Mouse (Mus musculus): ENCODE data around the gene Glg1. TPM values are rescaled to one million over a fixed set of nuclear protein-coding genes. Genes with fewer than 3 reads are reported as not detected.

Gene Glg1
- polyA plus RNA-seq, 1 experiment from 2014 or later = 89.4 TPM

DNA sequence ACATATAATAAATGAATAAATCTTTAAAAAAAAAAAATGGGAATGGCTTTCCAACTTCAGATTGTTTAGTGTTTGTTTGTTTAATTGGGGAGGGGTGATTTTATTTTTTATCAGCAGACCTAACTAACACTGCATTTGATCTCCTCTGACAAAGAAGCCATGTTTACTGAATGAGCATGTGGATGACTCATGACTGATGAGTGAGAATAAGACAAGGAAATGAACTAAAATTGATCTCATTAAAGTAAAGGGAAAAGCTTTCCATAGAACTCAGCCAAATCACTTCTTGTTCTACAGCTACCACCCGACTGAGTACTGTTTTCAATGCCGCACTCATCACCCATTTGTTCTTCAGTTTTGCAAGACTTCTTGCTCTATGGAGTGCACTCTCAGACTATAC lies 25.3 kb downstream of the Glg1 start:
- Histone ChIP-seq H3K9me3 (ENCODE audit: control insufficient read depth, low read depth, low read length) (no peaks in the 10 kb centered on the region), H3K36me3 (ENCODE audit: control insufficient read depth, insufficient read depth, low read length) (no peaks in the 10 kb centered on the region), H3K27me3 (ENCODE audit: control insufficient read depth, insufficient read depth, low read length) (no peaks in the 10 kb centered on the region), H3K27ac (ENCODE audit: low read length) (no peak overlapping the region), H3K9ac (replicated peaks; ENCODE audit: low read depth, low read length) (no peak overlapping the region), H3K4me3 (ENCODE audit: low read depth, low read length) (no peak overlapping the region), H3K4me1 (ENCODE audit: control insufficient read depth, insufficient read depth, low read length) (no peaks in the 10 kb centered on the region), H3K4me2 (replicated peaks; ENCODE audit: low read depth, low read length) (no peak overlapping the region)
- 91% methylated on average over 2 of the region's 2 CpGs for WGBS
- no peak for ATAC-seq (ENCODE audit: insufficient number of reproducible peaks, insufficient read depth, low FRiP score, low read depth)

DNA sequence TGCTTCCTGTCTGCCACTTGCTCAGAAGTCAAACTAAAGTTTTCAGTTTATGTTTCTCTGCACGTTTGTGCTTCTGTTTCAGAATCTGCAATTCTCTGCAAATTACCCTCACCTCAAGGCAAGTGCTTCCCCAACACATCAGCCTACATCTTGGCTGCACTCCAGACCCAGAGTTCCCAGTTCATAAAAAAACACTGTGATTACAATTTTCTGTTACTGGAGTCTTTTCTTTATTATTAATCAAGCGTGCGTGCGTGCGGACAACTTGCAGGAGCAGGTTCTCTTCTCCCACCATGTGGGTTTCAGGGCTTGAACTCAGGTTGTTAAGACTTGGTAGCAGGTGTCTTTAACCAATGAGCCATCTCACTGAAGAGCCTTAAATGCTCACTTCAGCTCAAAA lies 34.9 kb downstream of the Glg1 start:
- Histone ChIP-seq H3K9me3 (ENCODE audit: control insufficient read depth, low read depth, low read length) (no peaks in the 10 kb centered on the region), H3K4me2 (replicated peaks; ENCODE audit: low read depth, low read length) (no peak overlapping the region), H3K27me3 (ENCODE audit: control insufficient read depth, insufficient read depth, low read length) (no peaks in the 10 kb centered on the region), H3K4me3 (ENCODE audit: low read depth, low read length) (no peak overlapping the region), H3K4me1 (ENCODE audit: control insufficient read depth, insufficient read depth, low read length) (no peaks in the 10 kb centered on the region), H3K9ac (replicated peaks; ENCODE audit: low read depth, low read length) (no peak overlapping the region), H3K27ac (ENCODE audit: low read length) (no peak overlapping the region), H3K36me3 (ENCODE audit: control insufficient read depth, insufficient read depth, low read length) (no peaks in the 10 kb centered on the region)
- 53% methylated on average over 5 of the region's 5 CpGs for WGBS
- no peak for ATAC-seq (ENCODE audit: insufficient number of reproducible peaks, insufficient read depth, low FRiP score, low read depth)

DNA sequence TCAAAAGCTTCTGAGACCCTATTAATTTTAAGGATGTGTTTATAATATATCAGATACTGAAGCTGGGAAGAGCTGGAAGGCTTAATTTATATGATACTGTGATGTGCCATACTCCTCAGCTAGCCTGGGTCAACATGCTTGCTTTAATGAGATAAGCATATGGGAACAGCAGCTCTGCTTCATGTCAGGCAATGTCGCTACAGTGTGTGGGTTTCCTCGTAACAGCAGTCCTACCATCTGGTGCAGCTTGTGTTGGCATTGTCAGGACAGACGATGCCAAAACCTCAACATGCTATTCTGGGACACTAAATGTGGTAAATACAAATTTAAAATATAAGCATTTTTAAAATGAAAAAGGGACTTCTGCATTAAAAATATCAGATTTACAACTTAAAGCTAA lies 40.9 kb downstream of the Glg1 start:
- Histone ChIP-seq H3K27ac (ENCODE audit: low read length) (no peak overlapping the region), H3K4me1 (ENCODE audit: control insufficient read depth, insufficient read depth, low read length) (no peaks in the 10 kb centered on the region), H3K4me3 (ENCODE audit: low read depth, low read length) (no peak overlapping the region), H3K9me3 (ENCODE audit: control insufficient read depth, low read depth, low read length) (no peaks in the 10 kb centered on the region), H3K4me2 (replicated peaks; ENCODE audit: low read depth, low read length) (no peak overlapping the region), H3K27me3 (ENCODE audit: control insufficient read depth, insufficient read depth, low read length) (no peaks in the 10 kb centered on the region), H3K36me3 (ENCODE audit: control insufficient read depth, insufficient read depth, low read length) (no peaks in the 10 kb centered on the region), H3K9ac (replicated peaks; ENCODE audit: low read depth, low read length) (no peak overlapping the region)
- ATAC-seq (ENCODE audit: insufficient number of reproducible peaks, insufficient read depth, low FRiP score, low read depth) = no peak
- WGBS = 60% methylated on average over 3 of the region's 3 CpGs

DNA sequence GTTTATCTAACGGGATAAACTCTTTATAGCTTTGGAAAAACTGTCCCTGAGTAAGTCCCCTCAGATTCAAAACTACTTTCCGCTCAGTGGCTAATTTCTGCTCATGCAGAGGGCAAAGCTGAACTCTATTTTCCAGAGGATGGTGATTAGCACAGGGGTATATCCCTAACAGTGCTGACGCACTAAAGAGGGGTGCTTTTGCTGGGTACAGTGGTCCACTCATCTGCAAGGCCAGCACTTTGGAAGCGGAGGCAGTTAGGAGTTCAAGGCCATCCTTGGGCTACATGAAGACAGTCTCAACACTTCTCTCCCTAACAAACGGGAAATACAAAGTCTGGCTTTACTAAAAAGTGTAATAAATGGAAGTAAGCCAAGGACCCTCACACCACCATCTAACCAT lies 45.6 kb downstream of the Glg1 start:
- ATAC-seq (ENCODE audit: insufficient number of reproducible peaks, insufficient read depth, low FRiP score, low read depth) = no peak
- no peak overlapping the region for H3K4me2 ChIP-seq (replicated peaks; ENCODE audit: low read depth, low read length)
- H3K9me3 ChIP-seq (ENCODE audit: control insufficient read depth, low read depth, low read length) = no peaks in the 10 kb centered on the region
- no peaks in the 10 kb centered on the region for H3K4me1 ChIP-seq (ENCODE audit: control insufficient read depth, insufficient read depth, low read length)
- H3K4me3 ChIP-seq (ENCODE audit: low read depth, low read length) = no peak overlapping the region
- no peaks in the 10 kb centered on the region for H3K27me3 ChIP-seq (ENCODE audit: control insufficient read depth, insufficient read depth, low read length)
- 85% methylated on average over 5 of the region's 5 CpGs for WGBS
- no peak overlapping the region for H3K9ac ChIP-seq (replicated peaks; ENCODE audit: low read depth, low read length)
- H3K36me3 ChIP-seq (ENCODE audit: control insufficient read depth, insufficient read depth, low read length) = no peaks in the 10 kb centered on the region
- no peak overlapping the region for H3K27ac ChIP-seq (ENCODE audit: low read length)

DNA sequence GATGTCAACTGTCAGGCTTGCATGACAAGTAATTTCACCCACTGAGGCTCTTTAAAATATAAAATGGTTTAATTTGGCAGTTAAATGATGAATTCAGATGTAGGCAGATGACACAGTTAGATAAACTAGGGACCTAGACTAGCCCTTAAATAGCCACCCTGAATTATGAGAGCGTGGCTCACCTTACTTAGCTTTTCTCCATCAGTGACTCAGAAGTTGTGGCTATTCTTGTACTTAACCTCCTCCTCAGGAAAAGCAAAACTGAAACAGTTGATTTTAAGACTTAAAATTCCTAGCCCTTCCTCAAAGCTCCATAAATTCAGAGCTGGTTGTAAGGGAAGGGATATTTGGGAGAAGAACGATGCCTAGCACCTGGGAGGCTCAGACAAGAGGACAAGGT lies 47.8 kb downstream of the Glg1 start:
- Histone ChIP-seq H3K4me1 (ENCODE audit: control insufficient read depth, insufficient read depth, low read length) (no peaks in the 10 kb centered on the region), H3K9ac (replicated peaks; ENCODE audit: low read depth, low read length) (no peak overlapping the region), H3K4me3 (ENCODE audit: low read depth, low read length) (no peak overlapping the region), H3K27ac (ENCODE audit: low read length) (no peak overlapping the region), H3K4me2 (replicated peaks; ENCODE audit: low read depth, low read length) (no peak overlapping the region), H3K9me3 (ENCODE audit: control insufficient read depth, low read depth, low read length) (no peaks in the 10 kb centered on the region), H3K27me3 (ENCODE audit: control insufficient read depth, insufficient read depth, low read length) (no peaks in the 10 kb centered on the region), H3K36me3 (ENCODE audit: control insufficient read depth, insufficient read depth, low read length) (no peaks in the 10 kb centered on the region)
- ATAC-seq (ENCODE audit: insufficient number of reproducible peaks, insufficient read depth, low FRiP score, low read depth) = no peak
- WGBS = 88% methylated on average over 2 of the region's 2 CpGs

DNA sequence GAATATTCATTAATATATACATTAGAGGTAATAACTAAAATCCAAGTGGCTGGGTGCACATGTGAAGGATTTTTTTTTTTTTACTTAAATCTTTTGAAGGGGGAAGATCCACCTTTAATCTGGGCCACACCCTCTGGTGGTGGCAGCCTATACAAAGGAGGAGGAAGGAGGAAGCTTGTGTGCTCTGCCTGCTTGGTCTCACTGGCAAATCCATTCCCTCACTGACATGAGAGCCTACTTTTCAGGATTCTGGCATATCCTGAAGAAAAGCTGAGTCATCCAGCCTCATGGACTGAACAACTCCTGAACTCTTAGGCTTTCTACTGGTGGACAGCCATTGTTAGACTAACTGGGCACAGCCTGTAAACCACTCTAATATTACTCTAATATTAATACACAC lies 49.1 kb downstream of the Glg1 start:
- no peak overlapping the region for H3K4me2 ChIP-seq (replicated peaks; ENCODE audit: low read depth, low read length)

DNA sequence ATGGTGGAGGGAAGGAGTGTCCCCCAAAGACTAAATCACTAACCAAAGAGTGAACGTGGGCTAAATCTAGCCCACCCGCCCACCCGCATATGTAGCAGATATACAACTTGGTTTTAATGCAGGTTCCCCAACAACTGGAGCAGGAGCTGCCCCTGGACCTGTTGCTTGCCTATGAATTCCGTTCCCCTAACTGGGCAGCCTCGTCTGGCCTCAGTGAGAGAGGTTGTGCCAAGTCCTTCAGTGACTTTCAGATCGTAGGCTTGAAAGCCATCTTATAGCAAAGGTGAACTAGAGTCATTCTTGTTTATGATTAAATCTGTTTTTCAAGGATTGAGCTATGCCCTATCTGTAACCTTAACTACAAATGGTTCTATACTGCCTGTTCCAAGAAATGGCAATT lies 52.7 kb downstream of the Glg1 start:
- no peaks in the 10 kb centered on the region for H3K27me3 ChIP-seq (ENCODE audit: control insufficient read depth, insufficient read depth, low read length)
- no peak overlapping the region for H3K27ac ChIP-seq (ENCODE audit: low read length)
- H3K4me2 ChIP-seq (replicated peaks; ENCODE audit: low read depth, low read length) = no peak overlapping the region
- no peaks in the 10 kb centered on the region for H3K4me1 ChIP-seq (ENCODE audit: control insufficient read depth, insufficient read depth, low read length)
- H3K4me3 ChIP-seq (ENCODE audit: low read depth, low read length) = no peak overlapping the region
- H3K36me3 ChIP-seq (ENCODE audit: control insufficient read depth, insufficient read depth, low read length) = no peaks in the 10 kb centered on the region
- no peak for ATAC-seq (ENCODE audit: insufficient number of reproducible peaks, insufficient read depth, low FRiP score, low read depth)
- 79% methylated on average over 6 of the region's 6 CpGs for WGBS
- H3K9me3 ChIP-seq (ENCODE audit: control insufficient read depth, low read depth, low read length) = no peaks in the 10 kb centered on the region
- no peak overlapping the region for H3K9ac ChIP-seq (replicated peaks; ENCODE audit: low read depth, low read length)

More for the DNA sequence above, 49.1 kb downstream of the Glg1 start:
- Histone ChIP-seq H3K9me3 (ENCODE audit: control insufficient read depth, low read depth, low read length) (no peaks in the 10 kb centered on the region), H3K9ac (replicated peaks; ENCODE audit: low read depth, low read length) (no peak overlapping the region), H3K4me1 (ENCODE audit: control insufficient read depth, insufficient read depth, low read length) (no peaks in the 10 kb centered on the region), H3K27ac (ENCODE audit: low read length) (no peak overlapping the region), H3K4me3 (ENCODE audit: low read depth, low read length) (no peak overlapping the region), H3K27me3 (ENCODE audit: control insufficient read depth, insufficient read depth, low read length) (no peaks in the 10 kb centered on the region), H3K36me3 (ENCODE audit: control insufficient read depth, insufficient read depth, low read length) (no peaks in the 10 kb centered on the region)
- no peak for ATAC-seq (ENCODE audit: insufficient number of reproducible peaks, insufficient read depth, low FRiP score, low read depth)

DNA sequence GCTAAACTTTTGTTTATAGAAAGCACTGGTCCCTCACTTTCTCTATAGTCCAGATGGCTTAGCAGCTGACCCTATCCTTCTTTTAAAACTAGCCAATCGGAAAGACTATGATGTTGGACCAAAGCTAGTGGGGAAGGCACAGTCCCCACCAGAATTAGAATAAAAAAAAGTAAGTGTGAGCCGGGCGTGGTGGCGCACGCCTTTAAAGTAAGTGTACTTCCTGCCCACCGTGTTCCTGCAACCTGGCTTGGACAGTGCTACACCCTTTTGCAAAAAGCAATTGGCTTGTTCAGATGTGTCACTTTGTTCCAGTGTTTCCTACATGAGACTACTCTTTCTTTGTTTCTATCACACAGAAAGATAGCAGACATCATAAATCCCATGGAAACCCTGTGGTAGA lies 54.0 kb downstream of the Glg1 start:
- H3K27ac ChIP-seq (ENCODE audit: low read length) = no peak overlapping the region

DNA sequence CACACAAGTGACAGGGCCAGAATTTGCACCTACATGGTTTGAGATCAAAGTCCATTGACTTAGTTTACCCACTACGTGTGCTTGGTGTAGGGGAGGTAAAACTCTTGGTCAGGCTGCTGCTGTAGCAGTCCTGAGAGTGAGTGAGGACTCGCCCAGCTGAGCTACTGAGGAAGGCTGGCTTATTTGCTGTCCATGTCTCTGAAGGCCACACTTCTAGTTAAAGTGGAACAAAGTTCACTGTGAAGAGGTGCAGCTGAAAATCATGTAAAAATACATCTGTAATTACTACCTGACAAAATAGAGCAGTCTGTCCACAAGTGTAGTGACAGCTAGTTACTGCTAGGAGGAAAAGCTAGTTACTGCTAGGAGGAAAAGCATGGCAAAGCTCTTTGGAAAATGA lies 55.7 kb downstream of the Glg1 start:
- Histone ChIP-seq H3K4me3 (ENCODE audit: low read depth, low read length) (no peak overlapping the region), H3K27ac (ENCODE audit: low read length) (no peak overlapping the region), H3K36me3 (ENCODE audit: control insufficient read depth, insufficient read depth, low read length) (no peaks in the 10 kb centered on the region), H3K9ac (replicated peaks; ENCODE audit: low read depth, low read length) (no peak overlapping the region), H3K4me1 (ENCODE audit: control insufficient read depth, insufficient read depth, low read length) (no peaks in the 10 kb centered on the region), H3K9me3 (ENCODE audit: control insufficient read depth, low read depth, low read length) (no peaks in the 10 kb centered on the region), H3K4me2 (replicated peaks; ENCODE audit: low read depth, low read length) (no peak overlapping the region), H3K27me3 (ENCODE audit: control insufficient read depth, insufficient read depth, low read length) (no peaks in the 10 kb centered on the region)
- WGBS = 77% methylated on average over 2 of the region's 2 CpGs
- no peak for ATAC-seq (ENCODE audit: insufficient number of reproducible peaks, insufficient read depth, low FRiP score, low read depth)

More for the DNA sequence above, 54.0 kb downstream of the Glg1 start:
- Histone ChIP-seq H3K4me1 (ENCODE audit: control insufficient read depth, insufficient read depth, low read length) (no peaks in the 10 kb centered on the region), H3K9ac (replicated peaks; ENCODE audit: low read depth, low read length) (no peak overlapping the region), H3K9me3 (ENCODE audit: control insufficient read depth, low read depth, low read length) (no peaks in the 10 kb centered on the region), H3K4me2 (replicated peaks; ENCODE audit: low read depth, low read length) (no peak overlapping the region), H3K36me3 (ENCODE audit: control insufficient read depth, insufficient read depth, low read length) (no peaks in the 10 kb centered on the region), H3K27me3 (ENCODE audit: control insufficient read depth, insufficient read depth, low read length) (no peaks in the 10 kb centered on the region), H3K4me3 (ENCODE audit: low read depth, low read length) (no peak overlapping the region)
- 88% methylated on average over 6 of the region's 6 CpGs for WGBS
- ATAC-seq (ENCODE audit: insufficient number of reproducible peaks, insufficient read depth, low FRiP score, low read depth) = no peak
